Comparison of ENCODE assay signal across 8 mouse cellular contexts in genomic region chr3:123385486-123386156, GRCm38 (mm10). TPM values are rescaled to one million over a fixed set of nuclear protein-coding genes. Genes with fewer than 3 reads are reported as not detected.
DNase-seq lines count a peak whose midpoint lies in the region; ATAC-seq lines count a peak whose summit lies in the region.

TSS of gene Mettl14 (minus strand) at chr3:123386108.

- ATAC-seq in hindbrain, embryonic 12.5 days (ENCODE audit: low FRiP score), result peak; percentile 100

- whole genome bisulfite sequencing in hindbrain, embryonic 12.5 days, result under 1% methylated on average over 41 of the region's 41 CpGs

- H3K27me3 ChIP-seq in hindbrain, embryonic 12.5 days, result 0 out of 2 replicates have a peak, but pooled peaks cover 6% of the 10 kb centered on the region

- peak within 1 kb of the TSS; percentile 62 for H3K4me2 ChIP-seq in hindbrain, embryonic 12.5 days (replicated peaks)

- H3K4me3 ChIP-seq in hindbrain, embryonic 12.5 days, result peak within 1 kb of the TSS; percentile 72

- peak within 1 kb of the TSS; percentile 87 for H3K27ac ChIP-seq in hindbrain, embryonic 12.5 days

- peak within 1 kb of the TSS; percentile 73 for H3K9ac ChIP-seq in hindbrain, embryonic 12.5 days

- peaks cover 14% of the 10 kb centered on the region for H3K4me1 ChIP-seq in hindbrain, embryonic 12.5 days

- no peaks in the 10 kb centered on the region for H3K9me3 ChIP-seq in hindbrain, embryonic 12.5 days (replicated peaks)

- DNase-seq in NIH3T3 (ENCODE audit: low read depth), result peak; percentile 98
- DNase-seq in cerebellum, postnatal 10 days, result peak; percentile 99
- DNase-seq in frontal cortex, postnatal 10 days (ENCODE audit: low spot score in 2 of 2), result peak; percentile 92 to 95
- peak; percentile 93 to 97 for DNase-seq in layer of hippocampus, postnatal 14 days (ENCODE audit: low spot score in 2 of 2)
- DNase-seq in lung, postnatal 14 days, result peak; percentile 97
- DNase-seq in retina, adult 2 months (ENCODE audit: low read depth, low spot score), result peak; percentile 97
- peak; percentile 93 to 95 for DNase-seq in thymus, postnatal 36 days

- H3K36me3 ChIP-seq in hindbrain, embryonic 12.5 days, result peaks cover 10% of the 10 kb centered on the region

RNA-seq across cellular contexts. Expression of gene Mettl14, which starts in this region (rescaled TPM):
- polyA plus RNA-seq in hindbrain, embryonic 12.5 days (2016; fragmentation: Nextera tagmentation; extraction: Ambion mirVana), result 32.7 and 33.3 TPM in 2 replicates
- 10 to 100 TPM; 14.0 to 15.8 TPM for total RNA-seq in layer of hippocampus, postnatal 14 days (2021)

Comparison
In these comparisons a context has a peak if more than half of its experiments do, and no peak if none do; other contexts are left out.
1. Peak in every context shown above with its lines: DNase-seq, ATAC-seq, H3K4me3 ChIP-seq and H3K27ac ChIP-seq.